Mouse (Mus musculus): ENCODE results near the gene Dscaml1. TPM values are rescaled to one million over a fixed set of nuclear protein-coding genes. Genes with fewer than 3 reads are reported as not detected.

Dscaml1 gene
- total RNA-seq (2021): 10 to 100 TPM; 88.0 to 91.7 TPM

DNA sequence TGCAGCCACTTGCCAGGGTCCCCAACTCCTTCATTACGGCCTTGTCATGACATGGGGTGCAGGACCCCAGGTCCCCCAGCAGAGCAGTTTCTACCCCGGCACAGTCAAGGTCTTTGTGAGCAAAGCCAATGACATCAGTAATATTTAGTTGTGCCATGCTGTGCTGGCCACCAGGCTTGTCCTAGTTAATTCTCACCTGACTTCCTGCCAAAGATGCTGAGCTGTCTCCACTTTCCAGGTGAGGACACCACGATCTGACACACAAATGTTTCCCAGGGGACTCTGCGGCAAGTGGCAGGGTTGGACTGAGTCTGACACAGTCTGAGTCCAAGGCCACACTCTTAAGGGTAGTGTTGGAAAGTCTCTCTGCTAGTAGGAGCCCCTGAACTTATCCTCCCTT lies at the start of gene Dscaml1:
Dscaml1 (plus strand) TSS at position 173 of the 400 bp plus-strand sequence.
- DNase-seq: no peak

DNA sequence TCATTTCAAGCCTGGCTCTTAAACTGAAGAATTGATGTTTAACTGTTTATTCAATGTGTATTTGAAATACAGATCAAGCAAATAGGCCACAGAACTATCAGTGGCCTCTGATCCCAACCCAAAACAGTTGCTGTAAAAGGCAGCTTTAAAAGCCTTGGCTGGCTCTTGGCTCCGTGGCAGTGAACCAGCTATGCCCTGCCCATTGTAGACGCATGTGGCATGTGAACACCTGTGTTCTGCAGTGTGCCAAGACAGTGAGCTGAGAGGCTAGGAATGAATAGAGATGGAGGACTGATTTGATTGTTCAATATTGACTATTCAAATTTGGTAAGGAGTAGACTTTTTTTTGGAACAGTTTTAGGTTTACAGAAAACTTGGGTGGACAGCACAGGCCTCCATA lies 49.5 kb upstream of the Dscaml1 start:
- no peak for DNase-seq

DNA sequence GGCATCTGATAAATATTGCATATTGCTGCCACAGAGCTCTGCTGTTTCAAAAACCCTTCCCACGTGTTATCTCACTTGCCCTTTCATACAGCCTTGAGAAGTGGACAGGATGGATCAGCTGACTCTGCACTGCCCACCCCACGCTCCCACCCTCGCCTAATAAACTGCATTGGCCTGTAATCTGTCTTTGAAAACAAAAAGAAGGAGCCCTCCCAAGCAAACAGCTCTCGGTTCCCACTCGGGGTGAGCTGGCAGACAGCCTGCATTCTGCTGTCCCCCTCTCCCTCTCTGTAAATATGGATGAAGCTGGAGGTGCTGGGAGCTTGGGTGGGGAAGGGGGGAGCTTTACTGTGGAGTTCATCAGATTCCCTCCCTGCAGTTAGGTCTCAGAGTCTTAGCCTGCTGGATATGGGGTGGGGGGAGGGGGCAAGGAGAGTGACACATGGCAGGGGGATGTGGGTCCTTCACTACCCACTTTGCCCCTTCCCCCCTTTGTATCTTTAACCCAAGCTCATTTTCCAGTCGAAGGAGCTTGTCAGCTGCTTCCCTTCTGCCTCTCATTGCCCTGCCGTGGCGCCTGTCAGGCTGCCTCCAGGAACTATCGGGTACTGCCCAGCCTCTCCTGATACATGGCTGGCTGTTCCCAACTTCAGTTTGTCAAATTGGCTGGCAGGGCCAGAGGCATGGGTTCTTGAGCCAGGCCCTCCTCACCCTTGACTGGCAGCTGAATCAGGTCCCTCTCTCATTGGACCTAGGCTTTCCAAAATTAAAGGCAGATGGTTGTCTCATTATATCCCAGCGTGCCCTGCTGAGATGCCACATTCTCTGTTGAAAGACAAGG lies 45.8 kb upstream of the Dscaml1 start:
- DNase-seq: no peak

DNA sequence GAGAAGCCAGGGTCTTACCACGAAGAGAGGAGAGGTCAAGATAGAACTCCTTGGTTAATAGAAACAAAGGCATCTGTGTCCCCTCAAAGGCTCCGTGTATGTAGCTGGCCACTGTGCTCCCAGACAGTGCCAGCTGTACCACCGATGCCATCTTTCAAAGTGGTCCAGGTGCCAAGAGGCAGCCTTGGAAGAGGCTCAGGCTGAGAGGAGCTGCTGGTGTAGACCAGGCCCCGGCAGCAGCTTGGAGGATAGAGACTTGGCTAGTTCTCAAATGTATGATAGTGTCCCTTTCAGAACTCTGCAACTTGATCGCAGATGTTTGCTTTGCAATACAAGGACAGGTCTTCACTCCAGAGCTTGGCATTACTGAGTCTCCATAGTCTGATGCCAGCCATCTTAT lies 44.1 kb upstream of the Dscaml1 start:
- peak in 1 of 2 experiments; percentile 34 for DNase-seq

DNA sequence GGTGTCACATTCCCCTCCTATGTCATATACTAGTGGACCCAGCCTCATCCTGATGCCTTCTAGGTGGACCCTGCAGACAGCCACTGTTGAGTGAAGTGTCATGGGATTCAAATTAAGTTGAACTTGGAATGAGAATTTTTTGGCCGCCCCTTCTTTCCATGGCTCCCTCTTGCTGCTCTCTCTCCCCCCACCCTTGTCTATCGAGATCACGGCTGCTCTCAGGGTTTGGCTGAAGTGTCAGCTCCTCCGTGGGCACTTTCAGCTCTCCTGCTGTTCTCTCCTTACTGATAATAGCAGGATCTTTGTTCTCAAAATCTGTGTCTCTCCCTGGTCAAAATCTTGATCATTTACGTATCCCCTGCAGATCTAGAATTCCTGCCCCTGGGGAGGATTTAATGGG lies 43.6 kb upstream of the Dscaml1 start:
- no peak for DNase-seq

DNA sequence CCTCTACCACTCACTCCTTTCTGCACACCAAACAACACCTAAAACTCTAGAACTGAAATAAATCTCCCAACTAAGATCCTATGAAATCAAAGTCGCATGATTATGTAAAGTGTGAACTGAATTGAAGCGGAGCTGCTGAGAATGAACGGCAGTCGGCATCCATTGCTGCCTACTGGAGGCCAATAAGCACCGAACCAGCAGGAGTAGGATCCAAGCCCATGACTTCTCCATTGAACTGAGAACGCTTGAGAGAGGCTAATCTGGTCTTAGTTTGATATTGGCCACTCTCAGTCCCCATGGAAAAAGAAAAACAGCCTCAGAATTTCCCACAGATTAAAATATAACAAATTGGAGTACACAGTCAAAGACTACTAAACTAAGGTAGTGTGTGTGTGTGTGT lies 42.5 kb upstream of the Dscaml1 start:
- DNase-seq: no peak

DNA sequence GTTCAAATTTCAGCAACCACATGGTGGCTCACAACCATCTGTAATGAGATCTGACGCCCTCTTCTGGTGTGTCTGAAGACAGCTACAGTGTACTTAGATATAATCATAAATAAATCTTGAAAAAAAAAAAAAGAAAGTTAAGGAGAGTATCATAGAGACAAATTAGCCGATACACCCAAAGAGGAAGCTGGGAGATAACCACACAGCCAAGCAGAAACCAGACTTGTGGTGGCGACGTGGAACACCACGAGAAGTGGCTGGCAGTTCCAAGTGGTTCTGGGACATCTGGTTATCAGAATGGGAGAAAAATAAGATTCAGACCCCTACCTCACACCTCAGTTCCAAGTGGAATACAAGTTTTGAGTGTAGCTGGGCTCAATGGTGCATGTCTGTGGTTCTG lies 39.7 kb upstream of the Dscaml1 start:
- DNase-seq: no peak

DNA sequence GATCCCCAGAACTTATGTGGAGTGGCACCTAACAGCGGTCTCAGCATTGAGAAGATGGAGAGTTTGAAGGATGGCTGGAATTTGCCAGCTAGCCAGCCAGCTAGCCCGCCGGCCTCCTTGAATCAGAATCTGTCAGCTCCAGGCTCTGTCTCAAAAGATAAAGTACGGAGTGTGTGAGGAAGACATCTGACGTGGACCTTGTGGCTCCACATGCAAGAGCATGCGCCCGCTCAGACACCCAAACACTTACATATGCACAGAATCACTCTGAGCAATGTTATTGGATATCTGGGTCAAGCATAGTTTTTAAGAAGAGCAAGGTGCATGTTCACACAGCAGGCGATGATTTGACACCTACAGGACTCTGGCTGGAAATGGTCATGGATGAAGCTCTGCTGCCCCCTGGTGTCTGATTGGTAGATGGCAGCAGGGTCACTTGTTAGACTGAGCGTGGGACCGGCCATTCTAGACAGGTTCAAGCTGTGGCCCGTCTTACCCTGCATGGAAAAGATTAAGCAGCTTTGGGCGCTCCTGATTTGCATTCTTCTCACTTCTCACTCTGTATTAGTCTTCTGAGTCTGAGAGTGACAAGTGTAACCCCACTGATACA lies 37.9 kb upstream of the Dscaml1 start:
- peak; percentile 84 to 87 for DNase-seq

DNA sequence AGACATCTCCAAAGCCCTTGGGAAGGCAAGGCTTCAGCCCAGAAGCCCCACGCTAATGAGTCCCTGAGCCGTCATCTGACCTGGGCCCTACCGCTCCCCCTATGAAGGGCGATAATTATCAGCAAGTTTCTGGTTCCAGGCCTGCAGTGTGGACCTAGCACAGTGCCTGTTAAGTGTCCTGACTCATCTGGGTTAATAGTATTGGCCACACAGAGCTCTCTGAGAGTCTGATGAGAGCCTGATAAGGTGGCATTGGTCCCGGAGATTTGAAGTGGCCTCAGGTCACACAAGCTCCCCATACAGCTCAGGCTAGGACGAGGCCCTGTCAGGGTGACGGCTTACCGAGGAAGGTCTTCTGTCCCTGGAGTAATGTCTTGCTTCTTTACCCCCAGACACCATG lies 36.8 kb upstream of the Dscaml1 start:
- no peak for DNase-seq

DNA sequence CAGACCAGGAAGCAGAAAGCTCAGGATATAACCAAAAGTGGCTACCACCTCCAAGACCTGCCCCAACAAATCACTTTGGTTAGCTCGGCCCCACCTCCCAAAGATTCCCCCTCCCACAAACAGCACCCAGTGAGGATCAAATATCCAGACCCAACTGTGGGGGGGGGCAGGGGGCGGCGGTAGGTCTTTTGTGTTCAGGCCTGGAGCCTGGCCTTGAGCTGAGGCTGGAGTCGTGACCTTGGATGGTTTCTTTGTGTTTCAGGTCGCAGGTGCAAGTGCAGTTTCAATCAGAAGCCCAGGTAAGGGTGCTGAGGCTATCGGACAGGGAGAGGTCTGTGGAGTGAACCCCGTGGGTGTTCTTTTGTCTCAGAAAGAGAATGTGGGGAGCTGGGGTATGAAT lies 35.1 kb upstream of the Dscaml1 start:
- DNase-seq: no peak

DNA sequence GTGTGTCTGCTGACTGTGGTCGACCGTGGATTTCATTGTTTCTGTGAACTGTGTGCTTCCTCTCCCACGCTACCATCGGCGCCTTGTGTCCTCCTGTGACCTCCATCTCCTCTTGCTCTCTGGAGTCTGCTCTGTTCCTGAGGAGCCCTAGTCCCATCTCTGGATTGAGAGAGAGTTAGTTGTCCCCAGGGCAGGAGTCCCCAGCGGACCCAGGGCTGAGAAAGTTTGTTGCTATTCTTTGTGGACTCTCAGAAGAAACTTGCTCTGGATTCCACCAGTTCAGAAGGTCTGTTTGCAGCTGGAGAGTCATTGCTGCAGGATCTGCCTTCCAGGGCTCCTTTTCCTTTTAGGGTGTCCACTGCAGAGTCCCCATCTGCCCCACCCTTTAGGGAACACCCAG lies 31.2 kb upstream of the Dscaml1 start:
- DNase-seq: no peak

DNA sequence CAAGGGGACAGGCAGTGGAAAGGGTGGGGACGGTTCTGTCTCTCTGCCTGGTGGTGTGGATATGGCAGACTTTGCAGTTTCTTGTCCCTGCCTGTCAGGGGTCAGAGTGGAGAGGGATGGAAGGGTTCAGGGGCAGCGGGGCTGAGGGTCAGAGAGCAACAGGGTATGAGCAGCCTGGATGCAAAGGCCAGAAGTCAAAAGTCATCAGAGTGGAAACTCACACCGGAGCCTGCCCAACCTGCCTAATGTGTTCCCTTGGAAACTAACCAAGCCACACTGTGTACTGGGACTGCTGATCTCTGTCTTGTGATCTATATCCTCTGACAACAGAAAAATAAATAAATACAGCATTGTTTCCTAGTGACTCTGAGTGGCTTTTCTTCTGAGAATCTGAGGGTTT lies 30.6 kb upstream of the Dscaml1 start:
- no peak for DNase-seq

DNA sequence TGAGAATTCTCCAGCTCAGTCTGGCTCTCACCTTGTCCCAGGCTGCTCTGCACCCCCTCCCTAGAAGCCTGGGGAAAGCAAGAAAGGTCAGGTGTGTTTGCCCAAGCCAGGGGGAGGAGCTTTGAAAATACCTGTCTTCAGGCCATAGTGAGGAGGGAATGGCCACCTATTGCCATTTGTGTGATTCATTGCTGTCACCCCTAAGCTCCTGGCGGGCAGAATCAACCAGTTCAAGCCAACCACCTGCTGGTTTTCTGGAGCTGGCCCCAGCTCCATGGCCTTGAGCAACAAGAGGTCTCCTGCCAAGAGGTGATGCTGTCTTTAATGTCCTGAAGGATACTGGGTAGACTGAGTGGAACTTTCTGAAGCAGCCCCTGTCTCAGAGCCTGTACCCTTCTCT lies 28.1 kb upstream of the Dscaml1 start:
- DNase-seq: no peak

DNA sequence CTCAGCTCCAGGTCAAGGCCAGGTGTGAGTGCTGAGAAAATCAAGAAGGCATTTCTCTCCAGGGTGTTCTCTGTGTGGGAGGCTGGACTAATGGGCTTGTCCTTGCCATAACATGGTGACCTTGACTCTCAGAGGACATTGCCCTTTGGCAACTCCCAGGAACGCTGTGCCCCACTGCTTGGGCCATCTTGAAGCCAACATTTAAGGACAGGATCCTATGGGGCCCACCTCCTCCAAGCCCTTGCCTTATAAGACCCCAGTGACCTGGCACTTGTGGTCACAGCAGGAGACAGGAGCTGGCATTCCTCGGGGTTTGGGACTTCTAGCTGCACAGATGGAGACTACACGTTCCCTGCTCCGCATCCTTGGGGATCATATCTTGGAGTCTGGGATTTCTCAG lies 27.0 kb upstream of the Dscaml1 start, which contains the start of gene Fxyd2:
Fxyd2 (plus strand) TSS at position 236 of the 400 bp plus-strand sequence.
- no peak for DNase-seq

DNA sequence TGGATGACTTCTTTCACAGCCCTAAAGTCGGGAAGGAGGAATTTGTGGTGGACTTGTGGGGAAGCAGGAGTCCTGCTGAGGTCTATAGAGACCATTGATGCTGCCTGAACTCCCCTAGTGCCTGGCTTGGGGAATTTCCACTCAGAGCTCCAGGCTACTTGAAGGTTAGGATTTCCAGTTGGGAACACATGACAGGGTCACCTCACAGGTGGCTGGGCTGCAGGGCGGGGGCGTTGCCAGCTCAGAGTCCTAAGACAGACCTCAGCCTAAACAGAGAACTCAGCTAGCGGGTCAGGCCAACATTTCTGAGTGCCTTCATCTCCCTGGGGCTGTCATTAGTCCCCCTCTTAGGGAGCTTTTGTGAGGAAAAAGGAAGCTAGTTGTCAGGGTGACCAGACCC lies 24.6 kb upstream of the Dscaml1 start:
- no peak for DNase-seq

DNA sequence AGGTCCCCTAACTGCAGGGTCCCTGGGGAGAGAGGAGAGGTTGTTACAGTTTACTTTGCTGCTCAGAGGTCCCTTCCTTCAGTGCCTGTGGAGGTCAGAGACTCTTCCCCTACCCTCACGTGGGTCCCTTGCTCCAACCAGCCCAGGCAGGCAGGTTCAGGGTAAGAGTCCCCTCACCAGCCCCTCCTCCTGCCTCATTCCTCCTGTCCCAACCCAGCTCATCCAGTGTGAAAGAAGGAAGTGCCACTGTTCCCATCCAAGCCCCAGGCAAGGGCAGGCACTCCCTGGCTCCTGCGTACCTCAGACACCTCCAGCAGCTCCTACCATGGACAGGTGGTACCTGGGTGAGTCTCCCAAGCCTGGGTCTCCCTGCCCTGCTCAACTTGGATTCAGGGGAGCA lies 23.5 kb upstream of the Dscaml1 start:
- DNase-seq: no peak

DNA sequence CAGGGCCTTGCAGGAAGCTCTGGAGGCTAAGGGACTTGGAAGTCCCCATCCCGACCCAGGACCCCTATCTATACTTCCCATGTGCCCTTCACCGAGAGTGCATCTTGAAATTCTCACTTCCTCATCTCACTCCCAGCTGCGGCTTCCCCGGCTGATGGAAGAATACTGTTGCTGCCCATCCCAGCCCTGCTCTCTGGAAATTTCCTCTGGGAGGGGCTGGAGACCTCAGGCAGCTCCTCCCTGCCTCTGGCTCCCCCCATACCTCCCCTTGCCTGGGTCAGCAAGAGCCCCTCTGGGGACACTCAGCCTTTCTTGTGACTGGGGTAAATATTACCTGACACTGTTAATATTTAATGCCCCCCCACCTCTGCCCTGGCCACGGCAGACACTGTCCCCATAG lies 20.7 kb upstream of the Dscaml1 start:
- no peak for DNase-seq

DNA sequence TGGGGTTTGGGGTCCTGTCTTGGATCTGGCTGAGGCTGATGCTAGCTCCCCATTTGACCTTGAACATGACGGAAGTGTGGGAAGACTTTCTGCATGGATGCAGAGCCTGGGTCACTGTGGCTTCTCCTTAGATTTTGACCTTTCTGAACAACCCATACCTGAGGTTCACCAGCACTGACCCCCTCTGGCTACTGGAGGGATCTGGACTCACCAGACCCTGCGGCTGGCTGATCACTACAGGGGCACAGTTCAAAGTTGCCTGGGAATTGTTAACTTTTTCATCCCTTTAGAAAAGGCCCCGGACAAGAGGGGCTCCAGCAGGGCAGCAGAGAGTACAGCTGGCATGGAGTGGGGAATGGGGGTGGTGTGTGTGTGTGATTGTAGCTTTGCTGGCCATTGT lies 19.6 kb upstream of the Dscaml1 start:
- DNase-seq: no peak

DNA sequence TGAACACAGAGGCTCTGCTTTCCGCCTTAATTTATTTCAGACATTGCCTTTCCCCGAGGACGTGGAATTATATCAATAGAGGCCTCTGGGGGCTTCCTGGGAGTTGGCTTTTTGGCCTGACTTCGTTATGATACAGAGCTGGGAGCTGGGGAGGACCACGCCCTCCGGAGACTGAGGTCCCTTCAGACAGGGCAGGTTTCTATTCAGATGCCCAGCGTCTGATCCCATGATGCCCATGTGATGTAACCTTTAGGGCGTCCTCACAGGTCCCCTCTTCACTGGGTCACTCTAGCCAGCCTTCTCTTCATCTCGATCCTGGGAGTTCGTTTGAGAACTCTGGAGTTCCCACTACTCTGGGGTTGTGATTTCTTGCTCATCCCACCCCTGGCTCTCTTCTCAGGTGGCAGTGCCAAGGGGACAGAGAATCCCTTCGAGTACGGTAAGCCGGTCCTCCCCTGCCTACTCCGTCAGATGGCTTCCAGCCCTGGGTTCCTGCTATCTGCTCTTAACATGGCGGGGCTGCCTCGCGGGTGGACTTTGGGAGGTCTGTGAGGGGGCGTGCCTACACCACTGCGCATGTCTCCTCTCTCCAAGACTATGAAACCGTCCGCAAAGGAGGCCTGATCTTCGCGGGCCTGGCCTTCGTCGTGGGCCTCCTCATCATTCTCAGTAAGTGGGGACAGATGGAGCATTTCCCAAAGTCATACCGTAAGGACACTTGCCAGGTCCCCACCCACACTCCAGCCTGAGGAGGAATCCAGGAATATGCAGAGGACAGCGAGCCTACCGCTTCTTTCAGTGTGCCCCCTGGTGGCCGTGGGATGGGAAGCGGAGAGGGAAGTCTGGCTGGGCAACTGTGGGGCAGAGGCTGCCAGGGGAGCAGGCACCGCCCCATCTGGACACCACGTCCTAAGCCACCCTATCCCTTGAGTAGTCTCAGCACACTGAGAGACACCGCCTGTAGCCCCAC lies 18.4 kb upstream of the Dscaml1 start:
- peak; percentile 81 to 82 for DNase-seq

DNA sequence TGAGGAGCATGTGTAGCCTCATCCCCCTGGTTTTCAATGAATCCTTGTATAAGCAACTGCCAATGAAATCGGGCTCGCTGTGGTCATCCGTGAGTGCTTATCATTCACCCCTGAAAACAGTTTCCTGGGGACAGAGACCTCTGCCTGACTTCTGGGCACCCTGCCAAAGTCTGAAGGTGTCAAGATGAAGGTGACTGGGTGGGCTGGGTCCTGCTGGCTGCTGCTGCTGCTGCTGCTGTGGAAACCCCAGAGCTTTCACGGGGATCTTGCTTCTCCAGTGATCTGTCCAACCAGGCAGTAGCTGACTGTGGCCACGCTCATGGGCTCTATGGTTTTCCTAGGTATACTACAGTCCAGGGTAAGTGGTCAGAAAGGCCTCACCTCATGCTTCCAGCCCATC lies 16.2 kb upstream of the Dscaml1 start:
- no peak for DNase-seq

DNA sequence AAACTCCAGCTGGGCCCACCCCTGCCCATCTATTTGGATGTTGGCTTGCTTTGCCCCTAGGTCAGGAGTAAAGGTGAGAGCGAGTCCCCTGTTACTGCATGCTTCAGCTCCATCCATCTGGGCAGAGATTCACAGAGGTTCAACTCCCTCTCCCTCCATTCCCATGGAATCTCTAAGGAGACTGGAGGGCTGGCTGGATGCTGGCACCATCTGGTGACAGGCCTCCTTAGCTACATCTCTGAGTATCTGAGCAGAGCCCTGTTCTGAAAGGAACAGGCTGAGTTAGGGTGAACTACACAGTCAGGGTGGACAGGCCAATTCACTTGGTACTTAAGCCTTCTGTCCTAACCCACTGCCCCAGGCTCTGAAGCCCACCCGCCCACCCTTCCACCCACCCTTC lies 15.8 kb upstream of the Dscaml1 start:
- no peak for DNase-seq

DNA sequence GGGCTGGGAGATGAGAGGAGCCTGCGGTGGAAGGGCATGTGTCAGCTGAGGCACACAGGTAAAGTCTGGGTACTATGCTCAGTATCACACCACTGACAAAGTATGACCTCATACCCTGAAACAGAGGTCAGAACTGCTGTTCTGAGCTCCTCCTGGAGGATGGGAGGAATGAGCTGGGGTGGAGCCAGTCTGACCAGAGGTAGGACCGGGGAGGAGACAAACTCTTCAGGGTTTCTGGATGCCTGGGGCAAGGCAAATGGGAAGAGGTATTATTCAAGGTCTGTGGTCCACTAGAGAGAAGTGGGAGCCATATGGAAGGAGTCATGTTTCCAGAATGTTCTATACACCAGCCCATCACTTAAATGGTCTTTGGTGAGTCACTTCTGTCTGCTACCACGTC lies 15.3 kb upstream of the Dscaml1 start:
- no peak for DNase-seq

DNA sequence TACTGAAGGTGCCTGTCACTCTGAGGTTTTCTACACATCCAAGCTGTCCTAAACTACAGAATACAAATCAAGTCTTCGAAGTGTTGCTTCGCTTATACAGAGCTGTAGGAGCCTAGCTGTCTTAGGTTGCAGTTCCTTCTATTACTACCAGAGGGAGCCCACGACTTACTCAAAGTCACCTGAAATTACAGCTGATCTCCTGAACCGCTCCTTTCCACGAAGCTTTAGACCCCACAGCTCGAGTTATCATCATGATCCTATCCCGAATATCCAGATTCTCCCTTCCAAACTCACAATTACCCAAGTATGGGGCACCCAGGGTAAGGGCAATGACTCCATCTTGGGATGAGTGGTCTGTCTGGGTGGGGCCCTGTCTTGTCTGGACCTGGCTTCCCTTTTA lies 14.6 kb upstream of the Dscaml1 start:
- no peak for DNase-seq
